Mouse (Mus musculus) small intestine, adult 2 months (tissue): ENCODE data around the gene Azin2. TPM values are rescaled to one million over a fixed set of nuclear protein-coding genes. Genes with fewer than 3 reads are reported as not detected.

ENCODE experiments used
- H3K27ac ChIP-seq: fragments of 200-500 bp; 2 replicates; pipeline ENCODE4 v1.5.1; 2012; ENCODE audit warnings: low read depth, low read length, control low read depth, inconsistent platforms; ENCODE audit not compliant: insufficient read depth
- H3K27me3 ChIP-seq: fragments of 200-500 bp; 2 replicates; pipeline ENCODE4 v1.6.1; 2012; ENCODE audit warnings: mild to moderate bottlenecking, moderate library complexity, low read length, inconsistent platforms; ENCODE audit not compliant: control insufficient read depth, insufficient read depth
- H3K36me3 ChIP-seq: fragments of 200-500 bp; 2 replicates; pipeline ENCODE4 v1.6.1; 2012; ENCODE audit warnings: mild to moderate bottlenecking, low read length, control low read depth, inconsistent platforms; ENCODE audit not compliant: control insufficient read depth, insufficient read depth
- H3K4me1 ChIP-seq: fragments of 200-500 bp; 2 replicates; pipeline ENCODE4 v1.6.1; 2012; ENCODE audit warnings: low read length, inconsistent platforms, mixed read lengths; ENCODE audit not compliant: control insufficient read depth, insufficient read depth, insufficient read length
- H3K4me3 ChIP-seq: fragments of 200-500 bp; 2 replicates; pipeline ENCODE4 v1.5.1; 2012; ENCODE audit warnings: low read depth, mild to moderate bottlenecking, control low read depth, inconsistent platforms, low read length, moderate library complexity
- CTCF ChIP-seq: fragments of 200-500 bp; IDR thresholded peaks from 2 replicates; pipeline ENCODE4 v1.5.1; 2012; ENCODE audit warnings: low read depth, mild to moderate bottlenecking, control low read depth, inconsistent platforms, low read length, moderate library complexity, mixed read lengths; ENCODE audit not compliant: insufficient replicate concordance, insufficient read length; ENCODE audit errors: extremely low read depth
- POLR2A ChIP-seq: fragments of 200-500 bp; IDR thresholded peaks from 2 replicates; pipeline ENCODE4 v1.6.1; 2012; ENCODE audit warnings: low read depth, mild to moderate bottlenecking, control low read depth, inconsistent platforms, low read length, moderate library complexity
- WGBS: fragments of 180-500 bp; shearing (Covaris S2); methylation state at CpG from one replicate; pipeline ENCODE4 v1.1.7; 2018; 5-methylcytosine and 5-hydroxymethylcytosine counted together
- polyA plus RNA-seq: library from polyadenylated mRNA; depleted of rRNA; stranded (reverse); fragments of >200 nt; gene quantifications from 2 replicates; pipeline ENCODE4 v1.2.3, GENCODE M21; 2012

The Azin2 gene
- polyA plus RNA-seq, 1 experiment = 3.2 TPM

DNA sequence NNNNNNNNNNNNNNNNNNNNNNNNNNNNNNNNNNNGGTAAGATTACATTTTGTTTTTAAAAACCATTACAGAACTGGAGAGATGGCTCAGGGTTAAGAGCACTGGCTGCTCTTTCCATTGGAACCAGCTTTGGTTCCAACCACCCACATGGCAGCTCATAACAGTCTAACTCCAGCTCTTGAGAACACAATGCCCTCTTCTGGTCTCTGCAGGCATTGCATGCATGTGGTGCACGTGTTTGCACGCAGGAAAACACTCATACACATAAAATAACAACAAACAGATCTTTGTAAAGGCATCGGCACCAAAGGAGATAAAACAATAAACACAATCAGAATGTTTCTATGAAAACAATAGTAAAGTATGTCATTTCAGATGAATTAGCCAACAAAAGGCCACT is 19.9 kb downstream of the Azin2 start:
- no peak for TF ChIP-seq CTCF
- TF ChIP-seq POLR2A = no peak
- no peak overlapping the region for H3K27ac ChIP-seq
- H3K4me1 ChIP-seq = peaks cover 2% of the 10 kb centered on the region
- H3K4me3 ChIP-seq = no peak overlapping the region
- H3K27me3 ChIP-seq = peaks cover 2% of the 10 kb centered on the region; the same call in 1 of the 2 replicates
- no peaks in the 10 kb centered on the region for H3K36me3 ChIP-seq
- WGBS = 60% methylated on average over 3 of the region's 3 CpGs

DNA sequence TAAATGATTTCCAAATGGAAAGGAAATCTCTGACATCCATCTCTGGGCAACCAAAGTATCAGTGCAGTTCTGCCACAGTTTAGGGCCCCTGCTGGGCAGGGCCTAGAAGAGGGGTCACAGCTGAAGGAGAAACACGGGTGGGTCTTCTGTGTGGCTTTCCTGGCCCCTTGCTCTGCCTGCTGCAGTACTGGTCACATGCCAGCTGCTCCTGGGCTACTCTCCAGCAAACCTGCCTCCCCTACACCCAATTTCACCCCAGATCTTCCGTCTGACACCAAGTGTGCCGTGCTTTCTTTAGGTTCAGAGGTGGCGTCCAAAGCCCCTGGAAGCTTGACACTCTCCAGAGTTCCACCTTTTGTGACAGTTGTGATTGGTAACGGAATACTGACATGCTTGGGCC is 26.6 kb downstream of the Azin2 start:
- H3K36me3 ChIP-seq = no peaks in the 10 kb centered on the region
- TF ChIP-seq POLR2A = no peak
- no peak for TF ChIP-seq CTCF
- 65% methylated on average over 5 of the region's 5 CpGs for WGBS
- no peak overlapping the region for H3K27ac ChIP-seq
- no peak overlapping the region for H3K4me3 ChIP-seq
- H3K27me3 ChIP-seq = peaks cover 2% of the 10 kb centered on the region; the same call in 1 of the 2 replicates
- no peaks in the 10 kb centered on the region for H3K4me1 ChIP-seq

DNA sequence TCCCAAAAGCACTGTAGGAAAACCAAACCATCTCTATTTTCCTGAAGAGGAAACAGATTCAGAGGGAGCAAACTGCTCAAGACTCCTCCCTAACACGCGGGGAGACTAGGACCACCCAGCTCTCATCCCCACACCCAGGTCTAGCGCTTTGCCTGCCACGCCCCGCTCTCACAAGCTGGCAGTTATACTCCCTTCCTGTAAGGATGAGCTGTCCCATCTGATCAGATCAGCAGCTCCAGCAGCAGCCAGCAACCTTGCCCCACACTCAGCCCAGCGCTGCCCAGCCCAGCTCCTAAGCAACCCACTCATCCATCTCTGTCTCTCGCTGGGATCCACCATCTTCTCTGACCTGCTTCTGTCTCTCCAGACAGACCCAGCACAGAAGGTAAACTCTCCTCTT is 29.5 kb downstream of the Azin2 start:
- H3K27me3 ChIP-seq = peaks cover 2% of the 10 kb centered on the region; the same call in 1 of the 2 replicates
- no peaks in the 10 kb centered on the region for H3K36me3 ChIP-seq
- no peak overlapping the region for H3K4me3 ChIP-seq
- H3K27ac ChIP-seq = no peak overlapping the region
- 49% methylated on average over 7 of the region's 7 CpGs for WGBS
- no peaks in the 10 kb centered on the region for H3K4me1 ChIP-seq
- no peak for TF ChIP-seq CTCF
- TF ChIP-seq POLR2A = no peak

DNA sequence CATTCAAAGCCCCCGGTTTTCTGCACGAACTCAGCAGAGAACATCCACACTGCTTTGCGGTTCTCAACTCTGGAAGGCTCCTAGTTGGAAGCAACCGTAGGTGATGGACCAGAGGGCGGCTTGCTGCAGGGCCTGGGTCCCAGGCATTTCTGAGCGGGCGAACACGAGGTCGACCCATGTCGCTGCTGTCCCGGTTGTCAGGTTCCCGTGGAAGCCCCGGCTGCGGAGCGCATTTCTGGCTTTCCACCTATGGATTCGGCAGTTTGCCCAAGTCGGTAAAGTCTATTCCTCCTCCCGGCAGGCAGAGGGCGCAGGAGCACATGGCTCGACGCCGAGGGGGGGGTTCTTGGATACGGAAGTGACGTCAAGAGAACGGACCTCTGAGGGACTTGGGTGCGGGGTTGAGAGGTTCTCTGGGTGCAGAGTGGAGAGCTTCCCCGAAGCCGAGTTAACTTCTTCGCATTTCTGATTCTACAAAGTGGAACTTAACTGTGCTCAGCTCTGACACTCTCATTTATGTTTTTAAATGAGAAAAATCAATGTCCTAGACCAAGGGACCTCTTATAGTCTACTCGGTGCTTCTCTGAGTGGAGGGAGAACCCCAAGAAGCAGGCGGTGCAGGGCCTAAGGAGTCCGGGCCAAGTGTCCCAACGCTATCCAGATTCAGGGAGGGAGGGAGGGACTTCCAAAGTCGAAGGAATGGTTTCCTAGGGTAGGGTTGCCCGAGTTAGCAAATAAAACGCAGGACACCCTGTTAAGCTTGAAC is 37.2 kb downstream of the Azin2 start:
- 12% methylated on average over 36 of the region's 36 CpGs for WGBS
- H3K36me3 ChIP-seq = no peaks in the 10 kb centered on the region

DNA sequence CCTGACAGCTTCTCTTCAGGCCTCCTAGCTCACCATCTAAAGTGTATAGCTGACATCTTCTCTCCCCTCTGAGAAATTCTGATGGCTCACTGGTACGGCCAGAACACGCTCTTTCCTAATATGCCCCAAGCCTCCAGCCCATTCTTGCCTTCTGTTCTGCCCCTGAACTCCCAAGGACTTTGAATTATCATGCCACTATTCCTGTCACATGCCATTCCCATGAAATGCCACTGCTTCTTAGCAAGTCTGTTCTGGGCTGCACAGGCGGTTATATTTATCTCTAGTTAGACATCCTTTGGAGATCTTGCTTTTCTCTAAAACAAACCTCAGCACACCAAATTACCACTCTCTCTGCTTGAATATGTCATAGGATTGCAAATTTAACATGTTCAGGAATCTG is 38.6 kb downstream of the Azin2 start:
- Histone ChIP-seq H3K4me1 (peaks cover 8% of the 10 kb centered on the region; the same call in 1 of the 2 replicates), H3K4me3 (no peak overlapping the region), H3K27me3 (no peaks in the 10 kb centered on the region), H3K27ac (no peak overlapping the region), H3K36me3 (no peaks in the 10 kb centered on the region)
- TF ChIP-seq POLR2A (no peak), CTCF (no peak)
- 89% methylated on average over 3 of the region's 3 CpGs for WGBS

More for the DNA sequence above, 37.2 kb downstream of the Azin2 start:
- TF ChIP-seq POLR2A (0 out of 2 replicates have a peak, but pooled peaks have one; percentile 34), CTCF (peak; percentile 96)
- H3K27ac ChIP-seq = no peak overlapping the region
- no peaks in the 10 kb centered on the region for H3K27me3 ChIP-seq
- H3K4me3 ChIP-seq = peak overlapping the region; percentile 46
- H3K4me1 ChIP-seq = peaks cover 4% of the 10 kb centered on the region; the same call in 1 of the 2 replicates

DNA sequence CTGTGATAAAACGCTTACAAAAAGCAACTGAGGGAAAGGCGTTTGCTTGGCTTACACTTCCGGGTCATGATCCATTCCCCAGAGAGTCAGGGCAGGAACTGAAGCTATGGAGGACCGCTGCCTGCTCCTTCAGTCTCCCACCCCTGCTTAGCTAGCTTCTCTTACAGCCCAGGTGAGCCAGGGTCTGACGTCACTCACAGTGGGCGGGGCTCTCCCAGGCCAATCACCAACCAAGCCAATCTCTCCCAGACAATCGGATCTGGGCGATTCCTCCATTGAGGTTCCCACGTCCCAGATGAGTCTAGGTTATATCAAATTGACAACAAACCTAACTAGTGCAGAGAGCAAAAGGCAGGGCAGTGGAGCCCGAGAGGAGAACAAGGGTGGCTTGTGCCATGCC is 43.1 kb downstream of the Azin2 start:
- Histone ChIP-seq H3K27me3 (no peaks in the 10 kb centered on the region), H3K4me1 (peaks cover 4% of the 10 kb centered on the region; the same call in 1 of the 2 replicates), H3K4me3 (no peak overlapping the region), H3K36me3 (no peaks in the 10 kb centered on the region), H3K27ac (no peak overlapping the region)
- TF ChIP-seq CTCF (no peak), POLR2A (no peak)
- WGBS = 22% methylated on average over 10 of the region's 10 CpGs

DNA sequence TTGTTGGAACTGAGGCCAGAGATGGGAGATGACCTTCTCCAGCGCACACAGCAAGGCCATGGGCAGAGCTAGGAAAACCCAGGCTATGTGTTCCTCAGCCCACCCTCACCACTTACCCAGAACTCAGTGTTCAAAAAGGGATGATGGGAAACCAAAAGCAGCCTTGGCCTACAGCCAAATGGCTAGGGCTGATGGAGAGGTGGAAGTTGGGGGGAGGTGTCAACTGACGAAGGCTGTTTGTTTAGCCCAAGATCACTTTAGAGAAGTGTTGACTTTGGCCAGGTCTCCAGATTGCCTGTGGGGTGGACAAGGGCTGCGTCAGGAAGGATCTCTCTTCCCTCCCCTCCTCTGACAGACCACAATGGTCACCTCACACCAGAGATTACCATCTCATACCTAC is 44.1 kb downstream of the Azin2 start:
- 35% methylated on average over 3 of the region's 3 CpGs for WGBS
- no peak overlapping the region for H3K27ac ChIP-seq
- no peak for TF ChIP-seq POLR2A
- TF ChIP-seq CTCF = no peak

More for the DNA sequence above, 44.1 kb downstream of the Azin2 start:
- no peaks in the 10 kb centered on the region for H3K27me3 ChIP-seq
- no peak overlapping the region for H3K4me3 ChIP-seq
- H3K36me3 ChIP-seq = no peaks in the 10 kb centered on the region
- H3K4me1 ChIP-seq = peaks cover 4% of the 10 kb centered on the region; the same call in 1 of the 2 replicates
